Mouse (Mus musculus) neural tube, embryonic 13.5 days (tissue): Measurements from ENCODE around the gene Irs1. TPM values are rescaled to one million over a fixed set of nuclear protein-coding genes. Genes with fewer than 3 reads are reported as not detected.

Experiments
- ATAC-seq: fragments of 200-750 bp; cut with Nextera tagmentation; 2 replicates; pipeline ENCODE4 v1.8.0; 2017; ENCODE audit warnings: low read depth, mild to moderate bottlenecking, moderate TSS enrichment, moderate library complexity
- H3K27ac ChIP-seq: fragments of 300-500 bp; sonication (generic); replicated peaks from 2 replicates; pipeline ENCODE4 v1.5.1; 2015; ENCODE audit warnings: moderate library complexity, mild to moderate bottlenecking, inconsistent platforms
- H3K27me3 ChIP-seq: fragments of 300-500 bp; sonication (generic); 2 replicates; pipeline ENCODE4 v1.6.1; 2015; ENCODE audit warnings: mild to moderate bottlenecking, inconsistent platforms
- H3K36me3 ChIP-seq: fragments of 300-500 bp; sonication (generic); 2 replicates; pipeline ENCODE4 v1.6.1; 2015; ENCODE audit warnings: mild to moderate bottlenecking, inconsistent platforms
- H3K4me1 ChIP-seq: fragments of 300-500 bp; sonication (generic); replicated peaks from 2 replicates; pipeline ENCODE4 v1.6.1; 2015; ENCODE audit warnings: inconsistent platforms
- H3K4me2 ChIP-seq: fragments of 300-500 bp; sonication (generic); 2 replicates; pipeline ENCODE4 v1.6.1; 2015; ENCODE audit warnings: inconsistent platforms, mild to moderate bottlenecking, moderate library complexity
- H3K4me3 ChIP-seq: fragments of 300-500 bp; sonication (generic); 2 replicates; pipeline ENCODE4 v1.5.1; 2015; ENCODE audit warnings: mild to moderate bottlenecking, inconsistent platforms
- H3K9ac ChIP-seq: fragments of 300-500 bp; sonication (generic); 2 replicates; pipeline ENCODE4 v1.6.1; 2015; ENCODE audit warnings: moderate library complexity, mild to moderate bottlenecking, inconsistent platforms
- H3K9me3 ChIP-seq: fragments of 300-500 bp; sonication (generic); 2 replicates; pipeline ENCODE4 v1.6.1; 2016; ENCODE audit warnings: inconsistent platforms
- WGBS: fragments of 180-500 bp; shearing (Covaris S2); methylation state at CpG from one replicate; pipeline ENCODE4 v1.1.7; 2015; 5-methylcytosine and 5-hydroxymethylcytosine counted together
- polyA plus RNA-seq: library from polyadenylated mRNA; unstranded; fragments of >200 nt; fragmentation: Nextera tagmentation; extraction: Ambion mirVana; gene quantifications from 2 replicates; pipeline ENCODE4 v1.2.1, GENCODE M21; 2015

Irs1 gene
- polyA plus RNA-seq, 1 experiment from 2014 or later, result 7.1 TPM

DNA sequence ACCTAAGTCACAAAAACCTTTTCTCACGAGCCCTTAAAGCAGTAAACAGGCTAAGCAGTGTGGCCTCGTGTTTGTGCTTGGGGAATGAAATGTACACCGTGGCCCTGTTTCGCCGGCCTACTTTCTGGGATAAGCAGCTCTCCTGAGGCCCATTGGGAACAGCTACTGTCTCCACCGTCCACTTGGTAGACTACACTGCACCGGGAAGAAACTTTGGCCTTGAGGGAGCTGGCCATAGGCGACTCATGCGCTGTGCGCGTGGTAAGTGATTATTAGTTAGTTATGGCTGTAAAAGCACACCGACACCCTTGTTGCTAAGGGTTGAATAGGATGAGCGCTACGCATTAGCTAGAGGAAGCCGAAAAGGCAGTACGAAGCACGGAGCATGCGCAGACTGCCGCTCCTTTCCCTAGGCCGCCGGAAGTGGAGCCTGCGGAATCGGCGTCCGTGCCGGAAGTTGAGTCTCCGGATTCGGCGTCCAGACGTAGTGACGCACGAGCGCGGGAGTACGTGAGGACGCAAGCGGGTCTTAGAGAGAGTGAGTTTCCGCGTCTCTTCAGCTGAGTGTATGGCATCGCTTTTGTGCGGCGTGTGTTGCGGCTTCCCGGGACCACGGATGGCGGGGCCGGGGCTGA, 25.0 kb upstream of the Irs1 start, which contains the start of gene Rhbdd1:
Rhbdd1 (plus strand) TSS at position 342 of the 635 bp plus-strand sequence.
- Histone ChIP-seq H3K4me1 (peaks cover 38% of the 10 kb centered on the region), H3K36me3 (no peaks in the 10 kb centered on the region), H3K27ac (peak within 1 kb of the TSS; percentile 98), H3K4me2 (peak within 1 kb of the TSS; percentile 81), H3K9ac (peak within 1 kb of the TSS; percentile 93), H3K4me3 (peak within 1 kb of the TSS; percentile 90), H3K27me3 (no peaks in the 10 kb centered on the region; the same call in 1 of the 2 replicates), H3K9me3 (no peaks in the 10 kb centered on the region)
- ATAC-seq, result peak; percentile 97
- 3% methylated on average over 47 of the region's 47 CpGs for WGBS

GRCm38 (mm10) chr1:82304483-82304882, 13.3 kb upstream of the Irs1 start:
- WGBS, result 32% methylated on average over 3 of the region's 3 CpGs
- no peak overlapping the region for H3K27ac ChIP-seq
- no peaks in the 10 kb centered on the region for H3K36me3 ChIP-seq
- H3K27me3 ChIP-seq, result 0 out of 2 replicates have a peak, but pooled peaks cover 2% of the 10 kb centered on the region
- no peaks in the 10 kb centered on the region for H3K9me3 ChIP-seq
- peak; percentile 43; the same call in 1 of the 2 replicates for ATAC-seq
- peaks cover 11% of the 10 kb centered on the region for H3K4me1 ChIP-seq
- H3K4me2 ChIP-seq, result no peak overlapping the region
- H3K4me3 ChIP-seq, result no peak overlapping the region
- no peak overlapping the region for H3K9ac ChIP-seq

GRCm38 (mm10) chr1:82298586-82298985, 7.4 kb upstream of the Irs1 start:
- Histone ChIP-seq H3K27me3 (peaks cover 3% of the 10 kb centered on the region; the same call in 1 of the 2 replicates), H3K36me3 (no peaks in the 10 kb centered on the region), H3K4me2 (no peak overlapping the region), H3K9me3 (no peaks in the 10 kb centered on the region), H3K4me3 (no peak overlapping the region), H3K27ac (no peak overlapping the region), H3K4me1 (0 out of 2 replicates have a peak, but pooled peaks cover 6% of the 10 kb centered on the region), H3K9ac (no peak overlapping the region)
- ATAC-seq, result no peak
- WGBS, result 54% methylated on average over 1 of the region's 1 CpGs

GRCm38 (mm10) chr1:82294102-82294501, 2.9 kb upstream of the Irs1 start:
- Histone ChIP-seq H3K4me3 (no peak overlapping the region), H3K36me3 (no peaks in the 10 kb centered on the region), H3K4me1 (peaks cover 27% of the 10 kb centered on the region), H3K4me2 (no peak overlapping the region), H3K9me3 (no peaks in the 10 kb centered on the region), H3K27me3 (peaks cover 3% of the 10 kb centered on the region; the same call in 1 of the 2 replicates), H3K27ac (no peak overlapping the region), H3K9ac (no peak overlapping the region)
- WGBS, result 11% methylated on average over 6 of the region's 6 CpGs
- no peak for ATAC-seq

DNA sequence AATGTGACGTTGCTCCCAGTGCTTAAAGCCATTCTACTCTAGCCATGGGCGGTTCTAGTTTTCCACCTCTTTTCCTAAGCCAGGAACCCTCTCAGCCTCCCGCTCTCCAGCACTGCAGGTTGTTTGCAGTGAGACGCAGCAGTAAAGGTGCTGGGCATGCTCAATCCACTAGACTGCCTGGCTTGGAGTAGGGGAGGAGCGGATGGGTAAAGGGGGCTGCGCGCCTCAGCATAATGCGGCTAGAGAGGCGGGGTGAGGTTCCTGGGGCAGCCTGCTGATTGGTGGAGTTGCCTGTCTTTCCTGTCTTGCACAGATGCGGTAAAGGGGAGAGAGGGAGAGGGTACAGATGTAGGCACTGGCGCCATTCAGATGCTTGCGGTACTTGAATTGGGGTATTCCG, 1.6 kb upstream of the Irs1 start:
- Histone ChIP-seq H3K9ac (peak overlapping the region; percentile 83; the same call in 1 of the 2 replicates), H3K4me3 (peak overlapping the region; percentile 69), H3K27ac (peak overlapping the region; percentile 98), H3K9me3 (no peaks in the 10 kb centered on the region), H3K36me3 (peaks cover 12% of the 10 kb centered on the region), H3K27me3 (peaks cover 3% of the 10 kb centered on the region; the same call in 1 of the 2 replicates), H3K4me1 (peaks cover 40% of the 10 kb centered on the region), H3K4me2 (peak overlapping the region; percentile 85)
- ATAC-seq, result peak; percentile 79
- WGBS, result 2% methylated on average over 13 of the region's 13 CpGs

GRCm38 (mm10) chr1:82291930-82292712, 905 bp upstream of the Irs1 start:
- ATAC-seq, result peak; percentile 6; the same call in 1 of the 2 replicates
- H3K36me3 ChIP-seq, result peaks cover 15% of the 10 kb centered on the region
- peak overlapping the region; percentile 69 for H3K4me3 ChIP-seq
- peak overlapping the region; percentile 85 for H3K4me2 ChIP-seq
- H3K27me3 ChIP-seq, result peaks cover 1% of the 10 kb centered on the region; the same call in 1 of the 2 replicates
- 1% methylated on average over 23 of the region's 23 CpGs for WGBS
- peaks cover 47% of the 10 kb centered on the region for H3K4me1 ChIP-seq
- H3K9me3 ChIP-seq, result no peaks in the 10 kb centered on the region
- H3K27ac ChIP-seq, result peak overlapping the region; percentile 98
- H3K9ac ChIP-seq, result peak overlapping the region; percentile 83

- under 1% methylated on average over 31 of the region's 31 CpGs for WGBS
Measured at GRCm38 (mm10) chr1:82290723-82291150, 479 bp downstream of the Irs1 start.

GRCm38 (mm10) chr1:82289990-82290681, 1.1 kb downstream of the Irs1 start:
- peak; percentile 2; the same call in 1 of the 2 replicates for ATAC-seq
- H3K4me1 ChIP-seq, result peaks cover 67% of the 10 kb centered on the region
- peak overlapping the region; percentile 83 for H3K9ac ChIP-seq
- H3K4me3 ChIP-seq, result peak overlapping the region; percentile 69
- H3K9me3 ChIP-seq, result no peaks in the 10 kb centered on the region
- H3K4me2 ChIP-seq, result peak overlapping the region; percentile 85
- H3K36me3 ChIP-seq, result peaks cover 15% of the 10 kb centered on the region
- H3K27me3 ChIP-seq, result no peaks in the 10 kb centered on the region
- WGBS, result under 1% methylated on average over 45 of the region's 45 CpGs
- H3K27ac ChIP-seq, result peak overlapping the region; percentile 98

More at GRCm38 (mm10) chr1:82290723-82291150, 479 bp downstream of the Irs1 start:
- Histone ChIP-seq H3K4me3 (peak overlapping the region; percentile 69), H3K9me3 (no peaks in the 10 kb centered on the region), H3K4me1 (peaks cover 61% of the 10 kb centered on the region), H3K9ac (peak overlapping the region; percentile 83), H3K36me3 (peaks cover 15% of the 10 kb centered on the region), H3K4me2 (peak overlapping the region; percentile 85), H3K27me3 (no peaks in the 10 kb centered on the region), H3K27ac (peak overlapping the region; percentile 98)
- peak; percentile 64 for ATAC-seq

GRCm38 (mm10) chr1:82289116-82289989, 1.9 kb downstream of the Irs1 start:
- peak overlapping the region; percentile 98 for H3K27ac ChIP-seq
- H3K9ac ChIP-seq, result peak overlapping the region; percentile 83
- H3K4me1 ChIP-seq, result peaks cover 74% of the 10 kb centered on the region
- peak overlapping the region; percentile 85 for H3K4me2 ChIP-seq
- WGBS, result 69% methylated on average over 35 of the region's 35 CpGs
- no peak for ATAC-seq
- peak overlapping the region; percentile 69 for H3K4me3 ChIP-seq
- no peaks in the 10 kb centered on the region for H3K27me3 ChIP-seq
- no peaks in the 10 kb centered on the region for H3K9me3 ChIP-seq
- H3K36me3 ChIP-seq, result peaks cover 15% of the 10 kb centered on the region

DNA sequence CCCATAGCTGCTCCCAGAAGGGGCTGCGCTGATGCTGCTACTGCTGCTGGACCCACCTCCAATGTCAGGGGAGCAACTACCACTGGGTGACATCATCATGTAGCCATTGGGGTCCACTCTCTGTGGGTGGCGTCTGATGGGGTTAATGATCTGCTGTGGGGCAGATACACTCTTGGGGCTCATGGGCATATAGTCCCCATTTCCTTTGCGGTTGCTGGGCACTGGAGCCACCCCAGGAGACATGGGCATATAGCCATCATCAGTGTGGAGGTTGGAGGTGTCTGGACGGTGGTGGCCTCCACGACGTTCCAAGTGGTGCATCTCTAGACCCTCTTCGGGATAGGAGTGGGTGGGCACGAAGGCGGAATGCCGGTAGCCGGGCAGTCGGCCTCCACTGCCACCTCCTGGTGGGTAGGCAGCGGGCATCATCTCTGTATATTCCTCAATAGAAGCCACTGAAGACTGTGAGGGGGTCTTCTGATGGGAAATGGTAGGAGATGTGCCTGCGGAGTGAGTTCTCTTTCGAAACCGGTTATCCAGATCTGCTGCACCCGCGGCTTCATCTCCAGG, 2.7 kb downstream of the Irs1 start:
- 94% methylated on average over 18 of the region's 18 CpGs for WGBS
- Histone ChIP-seq H3K9me3 (no peaks in the 10 kb centered on the region), H3K4me2 (peak overlapping the region; percentile 85), H3K36me3 (peaks cover 15% of the 10 kb centered on the region), H3K27ac (no peak overlapping the region), H3K4me1 (peaks cover 76% of the 10 kb centered on the region), H3K27me3 (no peaks in the 10 kb centered on the region), H3K4me3 (peak overlapping the region; percentile 69), H3K9ac (peak overlapping the region; percentile 83; the same call in 1 of the 2 replicates)
- ATAC-seq, result no peak
